Mouse (Mus musculus) liver, postnatal 0 days (tissue): ENCODE results near the gene Kif1b.

Source experiments
- CTCF ChIP-seq: sonication (generic); IDR thresholded peaks from 2 replicates; pipeline ENCODE4 v1.5.1; 2016; ENCODE audit warnings: antibody characterized with exemption, low read depth
- EP300 ChIP-seq: IDR thresholded peaks from 2 replicates; pipeline ENCODE4 v1.6.1; 2016; ENCODE audit warnings: antibody characterized with exemption, low read depth, mild to moderate bottlenecking

GRCm38 (mm10) chr4:149311996-149312395, 4.5 kb upstream of the Kif1b start:
- TF ChIP-seq CTCF (no peak), EP300 (no peak)
